Mouse (Mus musculus) spleen, postnatal 10 days (tissue): ENCODE measurements at regions not wholly inside any gene's neighbourhood (a gene's known extent, or its start where the extent isn't known, plus 50 kb on each side); places are given as distances from the start of the nearest gene placed in this dataset.

ENCODE experiments used
- DNase-seq, 2 experiments: peaks; one replicate each; pipeline ENCODE4 v3.0.0; 2021 to 2022; ENCODE audit warnings: low spot score in 2 of 2

DNA sequence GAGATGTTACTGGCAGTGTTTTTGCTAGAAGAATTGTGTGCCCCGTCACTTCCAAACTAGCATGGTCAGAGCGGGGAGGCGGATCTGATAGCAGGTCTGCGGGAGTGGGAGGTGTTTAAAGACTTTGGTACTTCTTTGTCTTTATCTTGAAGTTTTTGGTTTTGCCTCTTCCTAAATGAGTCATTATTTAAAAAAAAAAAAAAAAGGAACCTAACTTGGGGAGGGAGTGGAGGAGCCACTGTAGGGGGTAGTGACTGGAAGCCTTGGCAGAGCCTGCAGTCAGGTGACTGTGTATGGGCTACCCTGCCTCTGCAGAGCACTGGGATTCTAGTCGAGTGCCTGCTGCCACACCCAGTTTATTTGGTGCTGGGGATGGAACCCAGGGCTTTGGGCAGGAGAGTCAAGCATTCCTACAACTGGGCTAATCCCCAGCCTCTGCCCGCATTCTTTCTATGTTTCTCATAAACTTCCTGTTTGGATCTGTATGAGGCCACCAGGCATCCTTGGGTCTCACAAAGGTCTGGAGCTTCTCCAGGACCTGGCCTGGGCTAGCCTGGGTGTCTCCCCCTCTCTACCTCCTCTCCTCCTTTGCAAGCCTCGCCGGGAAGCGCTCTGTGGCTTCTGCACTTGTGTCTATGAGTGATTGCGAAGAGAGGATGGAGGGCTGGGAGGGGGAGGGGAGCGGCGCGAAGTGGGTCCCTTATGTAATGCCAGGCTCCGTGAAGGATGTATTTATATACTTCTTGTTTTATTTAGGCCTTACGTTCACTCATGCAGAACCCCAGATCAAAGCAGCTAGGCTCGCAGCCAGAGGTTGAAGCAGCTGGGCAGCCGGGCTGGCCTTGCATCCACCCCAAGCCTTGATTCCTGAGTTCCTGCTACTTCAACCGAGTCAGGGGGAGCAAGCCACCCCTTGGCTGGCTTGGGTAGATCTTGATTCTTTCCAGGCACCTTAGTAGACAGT is 143.1 kb upstream of the Mrps10 start:
- DNase-seq = no peak

DNA sequence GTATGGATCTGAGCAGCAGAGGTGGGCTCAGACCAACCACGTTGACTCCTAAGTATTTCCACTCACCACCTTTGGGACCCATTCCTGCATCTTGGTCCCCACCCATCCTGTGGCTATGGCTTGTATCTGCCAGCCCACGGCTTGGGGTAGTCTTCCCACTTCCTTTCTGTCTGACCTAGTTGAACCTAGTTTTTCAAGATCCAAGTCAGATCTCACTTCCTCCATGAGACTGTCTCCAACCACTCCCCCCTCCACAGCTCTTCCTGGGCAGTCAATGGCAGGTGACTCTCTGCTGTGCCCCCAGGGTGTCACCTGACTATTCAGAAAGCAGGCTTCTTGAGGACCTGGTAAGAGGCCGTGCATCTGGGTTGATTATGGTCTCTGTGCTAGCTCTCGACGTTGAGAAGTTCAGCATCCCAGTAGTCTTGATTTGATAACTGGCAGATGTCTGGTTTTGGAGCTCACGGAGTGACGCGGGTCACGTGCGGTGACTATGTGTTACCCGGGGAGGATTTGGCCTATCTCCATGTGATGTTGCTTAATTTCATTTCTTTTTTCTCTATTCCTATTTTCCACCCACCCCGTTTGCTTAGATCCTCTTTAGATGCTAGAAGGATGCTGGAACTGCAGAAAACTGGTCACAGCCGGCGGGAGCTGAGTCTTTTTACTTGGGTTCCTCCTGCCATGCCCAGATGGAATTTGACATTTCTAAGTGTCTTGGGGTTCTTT is 147.5 kb upstream of the Mrps10 start:
- DNase-seq = no peak

DNA sequence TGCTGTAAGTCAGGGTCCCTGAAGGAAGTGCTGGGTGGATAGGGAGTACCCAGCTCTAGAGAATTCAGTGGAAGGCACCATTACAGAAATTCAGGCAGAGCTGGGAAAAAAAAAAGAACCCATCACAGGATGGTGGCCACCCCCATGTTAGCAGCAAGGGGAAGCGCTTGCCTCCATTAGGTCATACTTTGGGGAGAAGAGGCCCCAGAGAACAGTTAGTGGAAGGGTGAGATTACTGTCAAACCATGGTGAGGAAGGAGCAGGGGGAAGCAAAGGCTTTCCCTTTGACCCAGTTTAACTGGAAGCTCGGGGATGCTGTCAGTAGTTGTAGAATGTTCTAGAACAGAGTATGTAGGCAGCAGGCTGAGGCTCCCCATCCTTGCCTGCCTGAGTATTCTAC is 148.8 kb upstream of the Mrps10 start:
- DNase-seq = no peak

DNA sequence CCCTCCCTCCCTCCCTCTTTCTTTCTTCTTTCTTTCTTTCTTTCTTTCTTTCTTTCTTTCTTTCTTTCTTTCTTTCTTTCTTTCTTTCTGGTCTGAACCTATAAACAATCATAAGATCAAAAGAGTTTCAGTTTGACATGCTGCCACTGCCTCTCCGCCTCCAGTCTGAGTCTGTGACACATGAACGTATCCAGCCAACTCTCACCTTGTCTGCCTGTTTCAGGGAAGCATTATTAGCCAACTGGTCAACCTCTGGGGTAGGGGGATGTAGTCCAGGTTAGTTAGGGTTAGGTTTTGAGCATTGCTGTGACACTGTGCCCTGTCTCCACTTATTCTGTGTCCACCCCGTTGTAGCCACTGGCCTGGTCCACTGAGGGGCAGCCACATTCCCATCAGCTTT is 152.2 kb upstream of the Mrps10 start:
- DNase-seq = no peak

DNA sequence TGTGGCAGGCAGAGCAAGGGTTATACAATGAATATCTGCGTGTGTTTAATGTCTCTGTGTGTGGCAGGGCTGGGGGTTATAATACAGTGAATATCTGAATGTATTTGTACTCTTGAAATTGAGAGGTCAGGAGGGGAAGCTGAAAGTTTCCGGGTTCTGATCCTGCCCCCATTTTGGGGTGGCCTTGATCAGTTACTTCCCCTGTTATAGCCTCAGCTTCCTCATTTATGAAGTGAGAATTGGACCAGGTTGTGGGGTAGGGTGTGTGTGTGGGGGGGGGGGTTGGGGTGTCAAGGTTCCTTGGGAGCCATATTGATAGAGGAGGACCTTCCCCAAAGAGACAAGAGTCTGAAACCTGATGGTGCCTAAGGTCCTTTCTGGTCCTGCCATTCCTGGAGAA is 152.8 kb upstream of the Mrps10 start:
- DNase-seq = no peak

DNA sequence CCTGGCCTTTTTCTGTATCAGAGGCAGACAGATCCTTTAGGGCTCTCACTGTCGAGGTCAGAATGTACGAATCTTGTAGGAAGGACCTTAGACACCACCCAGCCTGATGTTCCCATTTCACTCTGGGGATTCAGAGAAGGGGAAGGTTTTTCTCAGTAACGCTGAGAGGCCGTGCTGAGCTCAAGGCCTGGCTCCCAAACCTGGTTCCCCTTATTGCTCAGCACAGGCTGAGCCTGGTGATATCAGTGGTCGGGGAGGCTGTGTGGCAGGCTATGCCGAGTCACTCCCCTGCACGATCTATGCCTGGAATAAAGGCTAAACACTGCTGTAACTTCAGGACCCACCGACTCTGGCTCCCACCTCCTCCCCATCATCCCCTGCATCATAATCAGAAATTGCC is 154.6 kb upstream of the Mrps10 start:
- no peak for DNase-seq

DNA sequence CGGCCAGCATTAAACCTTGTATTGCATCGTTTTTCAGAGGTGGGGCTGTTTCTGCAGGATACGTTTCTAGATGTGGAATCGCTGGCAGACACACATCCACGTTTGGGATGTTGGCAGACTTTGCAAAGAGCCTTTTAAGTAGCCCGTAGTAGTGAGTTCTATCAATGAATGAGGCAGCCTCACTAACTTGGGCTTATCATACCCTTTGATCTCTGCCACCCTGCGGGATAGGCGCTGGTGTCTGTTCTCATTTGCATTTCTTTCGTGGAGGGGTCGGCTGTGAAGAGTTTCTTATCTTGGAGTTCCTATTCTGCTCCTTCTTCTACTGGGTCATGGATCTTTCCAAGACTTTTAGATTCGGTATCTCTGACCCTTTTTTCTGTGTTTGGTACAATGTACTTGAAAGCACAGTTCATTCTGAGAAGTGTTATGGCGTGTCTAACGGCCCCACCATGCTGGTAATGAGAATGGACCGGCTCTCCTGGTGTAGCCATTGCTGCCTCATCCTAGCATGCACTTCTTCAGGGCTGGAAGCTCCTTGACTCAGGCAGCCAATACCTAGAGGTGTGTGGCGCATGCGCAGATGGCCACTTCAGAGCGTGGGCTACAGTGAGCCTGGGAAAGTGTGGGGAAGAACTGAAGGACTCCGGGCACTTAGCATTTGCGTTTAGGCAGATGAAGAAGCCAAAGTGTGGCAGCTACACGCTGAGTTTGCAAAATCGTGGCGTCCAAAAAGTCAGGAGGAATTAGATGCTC is 158.1 kb upstream of the Mrps10 start:
- DNase-seq = no peak

DNA sequence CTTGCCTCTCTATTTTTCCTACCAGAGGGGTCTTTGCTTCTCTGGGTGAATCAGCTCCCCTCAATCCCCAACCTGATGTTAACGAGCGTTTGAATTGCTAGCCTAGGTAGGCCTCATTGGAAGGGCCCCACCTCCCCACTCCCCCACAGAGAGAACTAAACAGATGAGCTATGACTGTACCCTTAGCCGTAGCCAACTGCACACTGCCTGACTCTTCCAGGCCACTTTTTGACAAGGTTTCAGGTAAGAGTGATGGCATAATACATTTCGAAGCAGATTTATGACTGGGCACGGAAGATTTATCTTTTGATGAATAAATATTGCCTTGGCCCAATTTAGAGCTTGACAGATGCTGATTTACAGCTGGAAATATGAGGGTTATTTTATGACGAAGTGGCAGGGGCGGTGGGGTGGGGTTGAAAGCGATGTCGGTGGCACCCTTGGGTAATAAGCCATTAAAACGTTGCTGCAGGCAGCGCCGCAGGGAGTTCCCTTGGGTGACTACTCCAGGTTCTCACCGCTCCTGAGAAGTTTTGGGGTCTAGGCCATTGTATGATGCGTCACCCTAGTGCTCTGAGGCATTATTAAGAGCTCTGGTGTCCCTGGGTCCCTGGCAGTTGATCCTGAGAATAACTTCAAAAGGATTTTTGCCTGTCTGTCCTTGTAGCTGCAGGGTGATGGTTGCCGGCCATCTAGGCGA is 159.7 kb upstream of the Mrps10 start:
- no peak for DNase-seq

DNA sequence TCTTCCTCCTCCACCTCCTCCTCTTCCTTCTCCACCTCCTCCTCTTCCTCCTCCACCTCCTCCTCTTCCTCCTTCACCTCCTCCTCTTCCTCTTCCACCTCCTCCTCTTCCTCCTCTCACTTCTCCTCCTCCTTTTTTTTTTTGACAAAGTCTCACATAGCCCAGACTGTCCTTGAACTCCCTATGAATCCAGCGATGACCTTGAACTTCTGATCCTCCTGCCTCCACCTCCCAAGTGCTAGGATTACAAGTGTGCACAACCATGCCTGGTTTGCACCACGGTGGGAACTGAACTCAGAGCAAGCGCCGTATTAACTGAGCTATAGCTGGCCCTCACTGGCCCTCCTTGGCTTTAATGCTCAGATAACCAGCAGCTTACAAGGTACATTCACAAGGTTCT is 161.2 kb upstream of the Mrps10 start:
- DNase-seq = no peak

DNA sequence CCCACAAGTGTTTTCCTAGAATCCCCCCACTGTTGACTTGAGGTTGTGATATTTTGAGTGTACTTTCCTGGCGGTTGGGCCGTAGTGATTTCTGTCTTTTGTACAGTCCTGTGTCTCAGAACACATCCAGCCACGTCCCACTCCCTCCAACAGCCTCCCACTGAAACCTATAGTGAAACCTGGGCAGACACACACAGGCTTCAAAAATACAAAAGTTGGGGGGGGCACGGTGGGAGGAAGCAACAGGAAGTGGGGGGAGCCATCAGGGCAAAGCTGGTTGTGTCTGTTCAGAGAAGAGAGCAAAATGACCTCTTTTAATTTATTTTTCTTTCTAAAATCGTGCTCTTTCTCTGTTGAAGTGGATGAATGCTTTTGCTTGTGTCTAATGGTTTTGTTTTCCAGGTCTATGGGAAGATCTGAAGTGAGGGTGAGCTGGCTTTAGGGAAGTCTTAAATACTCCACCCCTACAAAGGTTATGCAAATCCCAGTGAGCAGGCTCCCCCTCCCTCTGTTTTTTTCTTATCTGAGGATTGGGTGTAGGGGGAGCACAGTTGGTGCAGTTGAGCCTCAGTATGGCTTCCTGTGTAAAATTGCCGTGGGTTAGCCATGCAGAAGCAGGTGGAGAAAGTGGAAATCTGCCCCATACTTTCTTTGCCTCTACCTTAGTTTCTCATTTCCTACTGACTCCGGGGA is 164.1 kb upstream of the Mrps10 start:
- no peak for DNase-seq

DNA sequence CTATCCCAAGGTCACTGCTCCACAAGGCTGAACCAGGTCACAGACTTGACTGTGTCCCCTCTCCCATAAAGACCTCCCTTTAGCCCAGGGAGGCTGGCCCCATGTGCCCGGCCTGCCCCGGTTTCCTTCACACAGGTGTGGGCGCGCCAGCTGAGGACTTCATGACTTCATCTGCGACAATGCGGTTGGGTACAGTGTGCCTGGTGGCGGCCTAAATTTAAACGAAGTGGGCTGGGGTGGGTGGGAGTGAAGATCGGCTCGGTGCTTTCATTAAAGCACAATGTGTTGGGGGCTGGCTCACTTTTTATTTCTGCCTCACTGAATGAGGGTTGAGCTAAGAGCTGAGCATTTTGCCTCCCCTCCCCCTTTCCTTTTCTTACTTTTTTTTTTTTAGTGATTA is 169.5 kb upstream of the Mrps10 start:
- DNase-seq = no peak

DNA sequence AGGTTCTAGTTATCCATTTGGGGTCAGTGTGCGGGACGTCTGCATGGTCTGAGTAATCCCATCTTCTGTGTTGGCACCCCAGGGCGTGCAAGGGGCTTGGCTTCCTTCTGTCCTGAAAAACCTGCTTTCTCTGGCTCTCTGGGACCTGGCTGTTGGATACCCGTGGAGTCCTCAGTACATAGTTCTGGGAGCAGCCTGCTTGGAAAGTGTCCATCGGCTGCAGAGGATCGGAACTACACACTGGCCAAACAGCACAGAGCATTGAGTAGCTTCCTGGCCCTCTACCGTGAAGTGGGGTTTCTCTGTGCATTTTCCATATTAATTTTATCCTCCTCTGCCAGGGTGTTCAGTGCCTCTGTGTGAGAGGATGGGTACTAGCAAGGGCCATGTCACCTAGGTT is 170.7 kb upstream of the Mrps10 start:
- DNase-seq = no peak

DNA sequence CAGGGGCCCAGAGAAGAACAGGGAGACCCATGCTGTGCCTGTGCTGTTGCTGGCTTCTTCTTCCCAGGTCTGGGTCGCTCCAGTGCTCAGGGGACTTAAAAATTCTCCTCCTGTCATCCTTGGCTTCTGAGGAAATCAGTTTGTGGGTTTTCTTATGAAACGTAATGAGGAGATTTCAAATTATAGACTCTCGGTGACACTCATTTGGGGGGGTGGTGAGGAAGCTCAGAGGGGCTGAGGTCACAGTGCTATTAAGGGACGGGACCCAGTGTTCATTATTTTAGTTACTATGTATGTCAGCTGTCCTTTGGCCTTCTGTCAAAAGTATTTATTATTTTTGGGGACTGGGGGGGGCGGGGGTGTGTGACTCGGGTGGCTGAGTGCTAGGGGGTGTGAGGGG is 171.7 kb upstream of the Mrps10 start:
- no peak for DNase-seq

DNA sequence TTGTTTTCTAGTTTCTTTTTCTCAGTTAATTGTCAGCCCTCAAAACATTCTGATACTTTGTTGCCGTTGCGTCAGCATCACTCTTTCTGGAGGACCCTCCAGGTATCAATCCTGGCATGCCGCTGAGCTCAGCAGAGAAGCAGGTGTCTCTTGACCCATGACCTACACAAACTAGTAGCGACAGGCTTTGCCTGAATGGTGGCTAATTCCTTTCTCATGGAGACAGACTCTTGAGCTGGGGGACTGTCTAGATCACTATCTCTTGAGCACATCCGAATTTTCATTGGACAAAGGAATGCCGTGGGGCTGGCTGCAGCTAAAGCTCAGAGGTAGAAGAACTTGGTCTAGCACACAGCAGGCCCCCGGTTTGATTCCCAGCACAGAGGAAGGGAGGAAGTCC is 172.7 kb upstream of the Mrps10 start:
- DNase-seq = no peak

DNA sequence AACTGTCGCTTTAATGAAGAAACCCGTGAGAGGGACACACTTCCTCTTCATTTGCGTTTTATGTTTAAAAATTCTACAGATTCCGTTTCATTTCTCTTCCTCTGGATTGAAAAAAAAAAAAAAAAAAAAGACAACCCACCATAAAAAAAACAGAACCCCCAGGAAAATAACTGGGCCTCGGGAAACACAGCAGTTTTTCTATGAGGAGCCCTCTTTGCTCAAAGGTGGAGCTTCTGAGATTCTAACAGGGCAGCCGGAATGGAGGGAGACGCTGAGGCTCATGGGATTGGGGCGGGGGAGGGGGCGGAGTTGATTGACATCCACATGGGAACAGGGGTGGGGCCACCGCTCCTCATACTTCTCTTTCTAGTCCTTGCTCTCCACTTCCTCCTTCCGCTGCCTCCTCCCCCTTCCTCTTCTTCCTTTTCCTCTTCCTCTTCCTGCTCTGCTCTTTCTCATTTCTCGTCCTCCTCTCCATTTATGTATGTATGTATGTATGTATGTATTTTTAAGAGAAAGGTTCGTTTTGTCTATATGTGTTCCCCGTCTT is 174.1 kb upstream of the Mrps10 start:
- no peak for DNase-seq

DNA sequence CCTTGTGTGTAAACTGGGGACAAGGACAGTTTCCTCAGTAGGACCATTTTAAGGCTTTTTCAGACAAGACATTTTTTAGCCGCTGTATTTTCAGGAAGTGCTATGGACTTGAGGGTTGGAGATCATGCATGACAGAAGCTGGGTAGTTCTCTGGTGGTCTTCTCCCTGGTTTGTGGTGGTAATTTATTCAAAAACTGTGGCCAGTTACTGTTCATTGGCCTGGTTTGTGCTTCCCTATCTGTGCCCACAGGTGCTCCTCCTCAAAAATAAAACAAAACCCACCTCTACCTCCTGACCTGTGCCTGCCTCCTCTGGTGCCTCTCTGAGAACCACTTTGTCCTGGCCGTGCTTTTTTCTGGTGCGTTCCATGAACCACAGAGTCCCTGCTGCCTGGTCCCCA is 177.3 kb upstream of the Mrps10 start:
- no peak for DNase-seq

DNA sequence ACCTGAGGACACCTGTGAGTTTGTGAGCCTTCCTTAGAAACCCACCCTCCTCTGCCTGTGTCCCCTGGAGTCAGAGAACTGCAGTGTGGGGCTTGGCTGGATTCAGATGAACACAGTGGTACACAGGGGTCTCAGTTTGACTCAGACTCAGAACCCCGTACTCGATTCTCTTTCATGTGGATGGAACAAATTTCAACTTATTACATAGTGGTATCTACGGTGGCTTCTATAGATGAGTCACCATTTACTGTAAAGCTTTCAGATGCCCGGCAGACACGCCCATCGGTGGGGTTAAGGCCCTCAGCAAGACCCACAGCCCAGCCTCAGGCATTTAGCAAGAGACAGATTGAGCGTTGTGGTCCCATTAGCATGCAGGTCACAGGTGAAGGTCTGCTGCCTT is 178.9 kb upstream of the Mrps10 start:
- no peak for DNase-seq

DNA sequence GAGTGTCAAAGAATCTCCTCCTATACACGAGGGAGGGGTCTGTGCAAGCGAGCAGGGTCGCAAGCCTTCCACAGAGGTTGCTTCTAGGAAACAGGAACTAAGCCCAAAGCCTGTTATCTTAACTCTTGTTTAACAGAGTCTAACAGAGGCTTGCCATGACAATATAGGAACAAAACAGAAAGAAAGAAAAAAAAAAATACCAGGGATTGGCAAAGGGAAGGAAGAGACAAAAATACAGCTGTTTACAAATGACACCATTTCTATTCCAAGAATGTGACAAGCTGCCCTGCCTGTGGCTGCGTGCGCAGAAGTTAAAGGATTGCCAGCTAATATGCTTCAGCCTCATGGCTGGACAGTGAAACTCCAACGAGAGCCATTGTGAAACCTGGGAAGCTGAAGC is 173.8 kb upstream of the Ubr2 start:
- DNase-seq = no peak

DNA sequence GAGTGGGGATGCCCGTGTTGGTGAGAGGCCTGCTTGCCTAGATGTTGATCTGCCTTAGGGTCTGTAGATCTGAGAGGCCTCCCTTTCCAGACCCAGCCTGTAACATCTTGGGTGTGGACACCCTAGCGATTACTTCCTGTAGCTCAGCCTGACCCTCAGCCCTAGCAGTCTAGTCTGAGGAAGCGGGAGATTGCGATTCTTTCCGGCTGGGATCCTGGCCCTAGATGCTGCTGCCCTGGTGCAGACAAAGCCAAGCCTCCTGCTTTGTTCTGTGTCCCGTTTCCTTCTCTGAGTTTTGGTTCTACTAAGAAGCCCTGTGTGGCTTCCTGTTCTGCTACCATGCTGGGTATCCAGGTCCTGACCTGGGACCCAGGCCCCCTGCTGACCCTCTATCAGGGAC is 171.8 kb upstream of the Ubr2 start:
- no peak for DNase-seq

DNA sequence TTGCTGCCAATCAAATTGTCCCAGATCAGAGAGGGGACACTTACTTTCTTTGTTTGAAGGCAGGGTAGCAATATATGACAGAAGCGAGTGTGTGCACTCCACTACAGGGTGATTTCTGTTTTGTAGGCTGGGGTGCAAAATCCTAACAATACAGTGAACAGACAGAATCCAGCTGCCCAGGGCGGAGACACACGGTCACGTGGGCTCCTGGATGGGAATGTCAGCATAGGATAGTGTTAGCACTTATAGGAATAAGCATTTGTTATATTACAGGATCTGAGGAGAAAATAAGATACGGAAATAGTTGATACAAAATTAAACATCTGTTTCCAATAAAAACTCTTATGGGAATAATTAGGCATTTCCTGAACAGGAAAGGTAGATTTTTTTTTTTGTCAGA is 169.1 kb upstream of the Ubr2 start:
- DNase-seq = no peak

DNA sequence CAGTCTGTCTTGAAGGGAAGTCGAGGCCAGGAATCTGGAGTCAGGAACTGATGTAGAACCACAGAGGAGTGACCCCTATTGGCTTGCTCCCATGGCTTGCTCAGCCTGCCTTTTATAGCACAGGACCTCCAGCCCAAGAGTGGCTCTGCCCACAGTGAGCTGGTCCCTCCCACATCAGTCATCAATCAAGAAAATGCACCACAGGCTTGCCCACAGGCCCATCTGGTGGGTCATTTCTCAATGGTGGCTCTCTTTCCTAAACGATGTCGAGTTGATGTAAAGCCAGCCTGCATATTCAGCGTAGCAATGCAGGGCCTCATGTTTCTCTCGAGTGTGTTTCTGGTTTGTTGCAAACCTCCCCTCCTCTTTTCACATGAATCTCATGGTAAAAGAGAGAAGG is 168.3 kb upstream of the Ubr2 start:
- no peak for DNase-seq
